Mouse (Mus musculus): ENCODE data around the gene Mrgprg.
A peak's percentile ranks its signal among the peaks of the same experiment; 100 is the strongest.

The Mrgprg gene

DNA sequence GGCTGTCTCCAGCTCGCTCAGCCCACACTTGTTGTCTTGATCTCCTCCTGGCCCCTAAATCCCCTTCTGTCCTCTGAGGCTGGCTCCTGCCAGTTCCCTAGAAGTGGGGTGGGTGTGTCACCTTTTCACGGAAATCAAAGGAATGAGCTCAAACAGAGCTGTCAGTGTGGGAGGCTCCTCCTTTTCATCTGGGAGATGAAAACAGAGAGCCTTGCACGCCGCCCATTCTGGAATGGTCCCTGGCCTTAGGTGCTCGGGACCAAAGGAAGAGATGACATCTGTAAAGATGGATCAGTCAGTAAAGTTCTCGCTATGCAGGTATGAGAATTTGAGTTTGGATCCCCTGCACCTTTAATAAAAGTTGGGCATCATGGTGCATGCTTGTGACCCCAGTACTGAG is at the start of gene Mrgprg:
TSS of gene Mrgprg (minus strand) at position 101 of the 400 bp plus-strand sequence.
- no peak for DNase-seq (ENCODE audit: low read depth, low spot score)

DNA sequence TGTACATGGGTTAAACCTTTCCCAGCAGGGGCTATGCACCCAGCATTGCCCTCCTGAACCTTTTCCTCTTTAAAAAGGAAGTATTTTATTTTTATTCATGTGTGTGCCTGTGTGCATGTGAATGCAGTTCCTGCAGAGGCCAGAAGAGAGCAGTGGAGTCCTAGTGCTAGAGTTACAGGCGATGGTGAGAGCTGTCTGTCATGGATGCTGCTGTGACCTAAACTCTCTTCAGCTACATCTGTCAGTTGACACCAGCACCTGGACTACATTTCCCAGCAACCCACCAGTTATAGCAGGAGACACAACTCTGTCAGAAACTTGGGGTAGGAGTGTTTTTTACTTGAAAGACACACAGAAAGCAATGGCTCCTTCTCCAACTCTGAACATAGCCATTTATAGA is 42.1 kb upstream of the Mrgprg start:
- no peak for DNase-seq (ENCODE audit: low read depth, low spot score)

DNA sequence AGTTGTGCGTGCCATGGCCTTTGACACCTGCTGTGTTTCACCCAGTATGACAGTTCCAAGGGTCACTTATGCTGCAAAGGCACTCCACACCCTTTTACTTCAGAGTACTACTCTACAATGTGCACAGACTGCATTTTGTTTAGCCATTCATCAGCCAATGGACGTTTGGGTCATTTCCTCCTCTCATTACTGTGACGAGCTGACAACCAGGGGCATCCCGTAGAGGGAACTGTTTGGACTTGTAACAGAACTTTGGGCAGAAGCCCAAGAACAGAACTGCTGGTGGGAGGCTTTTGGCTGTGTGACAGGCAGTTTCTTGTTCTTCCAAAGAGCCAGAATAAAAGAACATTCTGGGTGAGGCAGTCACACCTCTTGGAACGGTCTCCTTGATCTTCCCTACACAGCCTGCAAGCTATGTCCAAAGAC is 38.4 kb upstream of the Mrgprg start:
- no peak for DNase-seq (ENCODE audit: low read depth, low spot score)

DNA sequence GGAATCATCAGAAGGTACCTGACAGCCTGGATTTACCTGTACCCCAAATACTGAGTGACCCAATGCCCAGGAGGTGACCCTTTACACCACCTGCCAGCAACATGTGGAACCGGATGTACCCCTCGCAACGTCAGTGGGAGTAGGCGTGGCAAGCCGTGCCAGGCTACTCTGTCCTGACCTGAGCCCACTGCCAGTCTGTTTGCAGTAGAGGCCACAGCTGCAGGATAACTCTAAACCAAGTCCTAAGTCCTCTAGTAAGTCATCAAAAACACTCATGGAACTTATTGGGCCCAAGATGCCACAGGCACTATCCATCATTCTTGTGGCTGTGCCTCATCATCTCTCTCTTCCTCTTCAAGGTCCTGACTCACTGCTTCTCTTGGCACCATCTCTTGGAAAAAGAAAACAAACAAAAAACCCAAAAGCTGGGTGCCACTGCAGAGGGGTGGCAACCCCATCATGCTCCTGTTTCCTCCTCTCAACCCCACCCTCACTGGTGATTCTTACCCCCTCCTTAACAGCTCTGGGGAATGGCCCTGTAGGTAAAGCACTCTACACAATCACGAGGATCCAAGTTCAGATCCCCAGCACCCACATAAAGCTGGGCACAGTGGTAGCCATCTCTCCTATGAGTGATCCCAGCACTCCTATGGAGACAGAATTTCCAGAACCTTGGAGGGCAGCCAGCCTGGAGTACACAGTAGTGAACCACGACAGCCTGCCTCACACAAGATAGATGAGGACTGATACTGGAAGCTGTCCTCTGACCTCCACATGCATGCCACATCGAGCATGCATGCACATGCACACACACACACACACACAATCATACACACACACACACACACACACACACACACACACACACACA is 34.6 kb upstream of the Mrgprg start:
- no peak for DNase-seq (ENCODE audit: low read depth, low spot score)

DNA sequence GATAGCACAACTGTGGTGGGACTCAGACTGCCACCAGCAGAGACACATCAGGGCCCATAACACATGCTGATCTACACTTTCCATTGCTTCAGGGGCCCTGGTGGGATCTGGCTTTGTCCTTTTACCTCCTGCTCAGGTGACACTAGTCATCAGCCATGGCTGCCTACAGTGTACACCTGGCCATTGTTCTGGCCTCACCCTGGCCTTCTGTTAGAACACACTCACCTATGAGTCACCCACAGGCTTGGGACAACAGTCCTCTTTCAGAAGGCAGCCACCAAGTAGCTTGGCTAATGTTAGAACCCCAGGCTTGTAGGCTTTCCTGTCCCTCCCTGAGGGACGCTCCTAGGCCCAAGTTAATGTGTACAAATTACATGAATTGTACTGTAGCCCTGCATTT is 34.0 kb upstream of the Mrgprg start:
- DNase-seq (ENCODE audit: low read depth, low spot score) = no peak

DNA sequence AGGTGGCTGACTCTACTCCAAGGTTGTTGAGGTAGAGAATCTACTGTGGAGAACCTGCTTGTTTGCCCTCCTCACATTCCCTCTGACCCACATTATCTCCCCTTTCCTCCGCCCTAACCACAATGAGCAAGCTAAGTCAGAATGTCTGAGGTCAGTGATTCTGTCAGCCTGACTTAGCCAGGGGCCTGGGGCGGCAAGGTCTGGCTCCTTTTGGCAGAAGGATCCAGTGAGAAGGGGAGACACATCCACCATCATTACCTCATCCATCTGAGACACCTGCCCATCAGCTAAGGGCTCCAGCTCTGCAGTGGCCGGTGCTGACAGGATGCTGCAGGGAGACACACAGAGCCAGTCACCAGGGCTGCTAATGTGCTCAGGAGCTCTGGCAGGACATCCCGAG is 32.0 kb upstream of the Mrgprg start:
- no peak for DNase-seq (ENCODE audit: low read depth, low spot score)

DNA sequence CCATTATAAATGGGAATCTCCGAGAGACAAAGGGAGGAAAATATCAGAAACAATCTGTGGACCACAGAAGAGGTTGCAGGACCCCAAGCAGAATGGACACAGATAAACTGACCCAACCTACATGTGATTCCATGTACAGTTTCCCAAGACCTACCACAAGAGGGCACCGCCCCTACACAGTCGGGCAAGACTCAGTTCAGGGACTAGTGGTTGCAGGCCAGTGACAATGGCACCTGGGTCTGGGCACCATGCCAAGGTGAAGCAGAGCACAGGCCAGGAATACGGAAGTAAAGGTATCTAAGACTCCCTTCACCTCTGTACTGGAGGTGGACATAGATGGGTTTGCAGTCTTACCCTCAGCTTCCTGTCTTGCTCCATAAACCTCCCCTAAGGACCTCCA is 26.3 kb upstream of the Mrgprg start:
- no peak for DNase-seq (ENCODE audit: low read depth, low spot score)

DNA sequence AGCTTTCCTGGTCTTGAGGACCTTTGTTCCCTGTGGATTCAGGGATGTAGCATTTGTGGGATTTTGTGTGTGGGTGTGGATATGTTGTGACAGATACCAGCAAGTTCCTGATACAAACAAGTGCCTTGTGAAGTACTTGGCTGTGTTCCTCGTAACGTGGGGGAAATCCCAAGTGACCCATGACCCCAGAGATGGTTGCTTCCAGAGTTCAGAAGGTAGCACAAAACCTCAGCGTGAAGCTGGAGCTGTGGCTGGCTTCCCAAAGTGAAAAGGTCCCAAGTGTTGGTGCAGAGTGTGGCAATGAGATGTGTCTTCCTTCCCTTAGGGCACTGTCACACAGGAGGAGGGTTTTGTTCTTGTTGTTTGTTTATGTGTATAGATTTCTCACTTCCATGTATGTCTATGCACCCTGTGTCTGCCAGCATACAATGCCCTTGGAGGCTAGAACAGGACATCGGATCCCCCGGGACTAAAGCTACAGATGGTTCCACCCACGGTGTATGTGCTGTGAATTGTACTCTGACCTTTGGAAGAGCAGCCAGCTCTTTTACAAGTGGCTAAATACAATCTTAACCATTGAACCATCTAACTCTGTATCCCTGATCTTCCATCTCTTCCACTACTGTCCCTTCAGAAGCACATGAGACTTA is 25.7 kb upstream of the Mrgprg start:
- no peak for DNase-seq (ENCODE audit: low read depth, low spot score)

DNA sequence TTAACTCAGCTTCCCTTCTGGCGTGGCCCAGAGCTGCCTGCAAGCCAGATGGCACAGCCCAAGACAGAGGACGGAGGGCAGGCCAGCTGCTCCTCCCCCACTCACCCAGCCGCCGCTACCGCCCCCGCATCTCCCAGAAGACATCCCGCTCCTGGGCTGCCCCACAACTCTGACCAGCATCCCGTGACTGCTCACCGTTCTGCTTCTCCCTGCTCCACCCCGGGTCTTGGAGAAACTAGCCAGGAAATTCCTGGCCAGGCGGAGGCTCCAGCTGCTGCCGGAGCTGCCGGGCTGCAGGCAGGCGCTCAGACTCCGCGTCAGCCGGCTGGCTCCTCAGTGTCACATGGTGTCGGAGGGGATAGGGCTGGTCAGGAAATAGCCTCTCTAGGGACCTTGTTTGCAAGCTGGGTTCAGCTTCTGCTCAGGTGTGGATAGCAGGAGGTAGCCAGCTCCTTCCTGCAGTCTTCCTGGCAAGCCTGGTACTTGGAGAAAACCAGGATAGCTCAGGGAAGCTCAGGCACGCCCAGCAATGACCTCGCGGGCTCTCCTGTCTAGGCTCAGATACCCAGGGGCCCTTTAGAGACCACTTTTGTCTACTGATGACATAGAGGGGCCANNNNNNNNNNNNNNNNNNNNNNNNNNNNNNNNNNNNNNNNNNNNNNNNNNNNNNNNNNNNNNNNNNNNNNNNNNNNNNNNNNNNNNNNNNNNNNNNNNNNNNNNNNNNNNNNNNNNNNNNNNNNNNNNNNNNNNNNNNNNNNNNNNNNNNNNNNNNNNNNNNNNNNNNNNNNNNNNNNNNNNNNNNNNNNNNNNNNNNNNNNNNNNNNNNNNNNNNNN is 17.4 kb upstream of the Mrgprg start, which contains the start of gene Mrgpre:
TSS of gene Mrgpre (minus strand) at position 505 of the 834 bp plus-strand sequence.
- DNase-seq (ENCODE audit: low read depth, low spot score) = peak; percentile 80

DNA sequence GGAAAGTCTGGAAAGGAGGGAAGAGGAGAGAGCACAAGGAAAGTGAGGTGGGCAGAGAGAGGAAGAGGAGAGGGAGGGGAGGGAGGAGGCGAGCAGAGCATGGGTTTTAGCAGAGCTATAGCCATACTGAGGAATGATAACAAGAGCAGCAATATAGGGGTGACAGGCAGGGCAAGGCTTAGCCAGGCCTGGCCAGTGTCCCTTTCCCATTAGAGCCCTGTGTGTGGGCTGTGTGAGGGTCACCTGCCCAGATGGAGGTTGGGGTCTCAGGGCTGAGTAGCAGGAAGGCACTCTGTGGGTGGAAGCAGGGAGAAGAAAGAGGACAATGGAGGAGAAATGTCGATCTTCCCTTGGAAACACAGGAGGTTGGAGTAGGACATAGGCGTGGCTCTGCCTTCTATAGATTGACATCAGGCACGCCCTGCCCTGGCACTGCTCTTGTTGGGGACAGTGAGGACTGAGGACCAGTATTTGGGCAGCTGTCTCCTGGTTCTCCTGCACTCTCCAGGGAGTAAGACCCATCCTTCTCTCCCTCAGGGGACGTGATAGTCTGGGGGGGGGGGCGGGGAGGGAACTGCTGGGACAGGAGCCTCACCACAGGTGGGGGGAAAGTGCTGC is 16.7 kb upstream of the Mrgprg start:
- DNase-seq (ENCODE audit: low read depth, low spot score) = no peak

DNA sequence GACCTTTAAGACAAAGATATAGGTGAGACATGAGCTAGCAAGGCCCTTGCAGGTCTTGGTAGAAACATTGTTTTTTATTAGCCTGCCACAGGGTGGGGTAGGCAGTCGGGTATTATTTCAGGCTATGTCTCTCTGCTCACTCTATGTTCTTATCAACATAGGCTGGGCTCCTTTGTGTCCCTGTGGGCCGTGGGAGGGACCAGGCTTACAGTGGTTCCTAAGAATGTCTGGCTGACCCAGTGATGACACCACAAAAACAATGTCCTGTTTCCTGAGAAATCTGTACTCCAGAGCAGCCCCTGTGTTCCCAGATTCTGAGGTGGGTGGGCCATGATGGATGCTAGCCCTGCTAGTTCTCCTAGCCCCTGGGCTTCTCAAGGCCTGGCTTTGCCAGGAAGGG is 10.6 kb upstream of the Mrgprg start:
- DNase-seq (ENCODE audit: low read depth, low spot score) = no peak

DNA sequence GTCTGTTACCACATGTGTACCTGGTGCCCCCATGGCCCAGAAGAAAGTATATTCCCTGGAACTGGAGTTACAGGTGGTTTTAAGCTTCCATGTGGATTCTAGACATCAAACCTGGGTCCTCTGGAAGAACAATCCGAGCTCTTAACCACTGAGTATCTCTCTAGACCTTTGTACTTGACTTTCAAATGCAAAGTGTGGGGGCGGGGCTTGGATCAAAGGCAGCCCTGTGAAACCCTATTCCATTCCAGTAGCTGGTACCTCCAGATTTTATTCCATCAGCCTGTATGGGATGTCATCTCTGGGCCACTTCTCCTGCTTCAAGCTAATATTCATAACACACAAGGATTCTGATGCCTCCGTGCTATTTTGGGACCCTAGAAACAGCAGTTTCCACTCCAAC is 9.3 kb upstream of the Mrgprg start:
- no peak for DNase-seq (ENCODE audit: low read depth, low spot score)

DNA sequence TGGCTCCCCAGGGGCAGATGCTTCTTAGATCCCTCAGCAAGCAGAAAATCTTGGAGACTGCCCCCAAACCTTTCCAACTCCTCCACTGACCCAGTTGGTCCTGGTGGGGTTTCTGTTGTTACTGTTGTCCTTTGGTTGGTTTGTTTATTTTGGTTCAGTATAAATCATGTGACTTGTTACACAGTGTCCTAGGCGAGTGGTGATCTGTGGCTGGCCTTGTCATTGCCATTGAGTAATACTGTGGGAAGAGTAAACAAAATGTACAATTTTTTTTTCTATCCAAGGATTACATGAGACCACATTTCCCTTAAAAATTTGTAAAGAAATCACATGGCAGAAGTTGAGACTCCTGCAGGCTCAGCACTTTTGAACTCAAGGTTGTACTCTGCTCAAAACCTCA is 2.7 kb upstream of the Mrgprg start:
- DNase-seq (ENCODE audit: low read depth, low spot score) = no peak

DNA sequence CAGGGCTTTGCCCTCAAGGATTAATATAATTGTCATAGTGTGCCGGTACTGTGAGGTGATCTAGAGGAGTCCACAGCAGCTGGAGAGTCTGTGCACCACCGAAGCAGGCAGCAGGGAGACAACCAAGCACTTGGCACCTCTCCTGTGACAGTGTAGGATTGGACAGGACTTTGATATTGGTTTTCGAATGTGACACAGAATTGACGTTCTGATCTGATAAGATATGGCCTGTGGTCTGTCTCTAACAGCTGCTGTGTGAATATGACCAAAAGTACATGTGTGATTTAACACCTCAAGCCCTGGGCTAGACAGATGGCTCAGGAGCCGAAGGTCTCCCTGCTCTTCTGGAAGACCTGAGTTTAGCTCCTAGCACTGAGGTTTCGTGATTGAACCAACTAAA is 1.5 kb upstream of the Mrgprg start:
- no peak for DNase-seq (ENCODE audit: low read depth, low spot score)

DNA sequence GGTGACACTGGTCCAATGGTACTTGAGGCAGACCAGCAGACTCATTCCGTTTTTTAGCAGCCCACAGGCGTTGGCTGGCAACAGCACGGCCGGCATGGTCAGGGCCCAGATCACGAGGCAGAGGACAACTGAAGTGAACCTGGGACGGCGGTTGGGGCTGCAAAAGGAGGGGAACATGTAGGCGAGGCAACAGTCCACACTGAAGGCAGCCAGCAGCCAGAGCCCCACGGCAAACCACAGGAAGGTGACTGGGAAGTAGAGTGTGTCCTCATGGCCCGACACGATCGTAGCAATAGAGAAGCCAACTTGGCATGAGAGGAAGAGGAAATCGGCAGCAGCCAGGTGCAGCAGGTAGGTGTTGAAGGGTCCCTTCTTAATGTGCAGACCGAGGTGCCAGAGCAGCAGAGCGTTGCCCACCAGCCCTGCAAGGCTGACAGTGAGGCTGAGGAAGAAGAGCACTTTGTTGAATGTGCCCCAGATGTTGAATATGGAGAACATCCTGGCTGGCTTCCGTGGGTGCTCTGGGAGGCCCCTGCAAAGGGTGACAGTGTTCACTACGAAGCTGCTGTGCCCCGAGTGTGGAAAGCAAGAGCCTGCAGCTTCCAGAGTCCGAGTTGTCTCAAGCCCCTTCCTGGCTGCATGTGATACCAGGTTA is 1.8 kb downstream of the Mrgprg start:
- no peak for DNase-seq (ENCODE audit: low read depth, low spot score)

DNA sequence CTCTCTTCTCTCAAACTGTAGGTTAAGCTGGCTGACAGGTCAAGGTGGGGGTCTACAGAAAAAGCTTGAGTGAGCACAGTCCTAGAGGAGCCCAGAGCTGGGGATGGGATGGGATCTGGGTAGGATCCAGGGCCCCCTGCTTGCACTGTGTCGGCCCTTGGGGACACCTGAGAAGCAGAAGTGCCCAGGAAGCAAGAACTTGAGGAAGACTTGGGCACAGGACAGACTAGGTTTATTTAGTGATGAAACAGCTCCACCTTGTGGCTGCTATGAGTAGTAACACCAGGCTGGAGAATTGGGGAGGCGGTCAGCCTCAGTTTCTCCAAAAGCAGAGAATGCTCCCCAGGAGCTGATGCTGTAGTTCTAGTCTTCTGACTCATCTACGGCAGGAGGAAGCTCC is 3.0 kb downstream of the Mrgprg start:
- peak; percentile 47 for DNase-seq (ENCODE audit: low read depth, low spot score)

DNA sequence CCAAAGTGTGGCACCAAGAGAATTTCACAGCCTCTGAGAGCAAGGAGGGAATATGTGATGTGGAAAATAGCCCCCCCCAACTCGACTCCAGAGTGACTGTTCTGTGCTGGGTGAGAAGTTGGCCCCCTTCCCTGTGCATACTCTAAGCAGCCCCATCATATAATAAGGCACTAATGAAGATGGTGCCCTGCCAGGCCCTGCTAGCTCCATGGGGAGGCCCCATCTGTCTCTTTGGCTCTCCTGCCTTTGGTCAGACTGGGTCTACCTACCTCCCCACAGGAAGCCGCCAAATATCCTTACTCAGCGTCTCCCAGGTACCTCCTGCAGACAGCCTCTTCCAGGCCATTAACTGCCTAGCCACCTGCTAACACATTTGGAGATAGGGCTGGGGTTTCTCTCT is 7.8 kb downstream of the Mrgprg start:
- no peak for DNase-seq (ENCODE audit: low read depth, low spot score)

DNA sequence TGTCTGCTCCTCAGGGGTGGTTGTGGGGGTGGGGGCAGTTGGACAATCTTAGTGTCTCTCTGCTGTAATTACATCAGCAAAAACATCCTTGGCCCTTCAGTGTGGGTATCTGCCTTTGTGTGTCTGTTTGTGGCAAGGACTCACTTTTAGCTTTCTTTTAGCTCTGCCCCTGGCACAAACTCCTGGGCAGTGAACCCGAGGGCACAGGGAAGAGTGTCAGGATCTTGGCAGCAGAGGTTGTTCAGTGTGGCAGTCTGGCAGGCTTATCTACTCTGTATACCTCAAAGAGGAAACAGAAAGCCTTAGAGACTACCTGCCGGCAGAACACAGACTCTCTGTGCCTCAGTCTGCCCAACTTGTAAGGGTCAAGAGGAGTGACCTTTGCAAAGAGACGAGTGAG is 9.1 kb downstream of the Mrgprg start:
- DNase-seq (ENCODE audit: low read depth, low spot score) = no peak

DNA sequence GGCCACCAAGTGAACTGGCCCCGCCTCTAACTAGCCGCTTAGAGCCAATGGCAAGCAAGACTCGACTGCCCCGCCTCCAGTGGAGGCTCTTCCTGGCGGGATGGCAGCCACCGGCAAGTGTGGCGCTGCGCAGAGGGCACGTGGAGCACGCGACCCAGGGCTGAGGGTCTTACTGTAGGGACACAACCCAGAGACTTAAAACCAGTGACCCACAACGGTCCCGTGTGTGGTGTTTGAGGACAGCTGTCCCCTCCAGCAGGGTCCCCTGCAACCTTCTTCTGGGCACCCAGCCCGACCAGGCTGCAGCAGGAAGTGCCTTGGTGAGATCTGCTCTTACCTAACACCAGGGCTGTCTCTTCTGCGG is 9.8 kb downstream of the Mrgprg start:
- DNase-seq (ENCODE audit: low read depth, low spot score) = peak; percentile 70

DNA sequence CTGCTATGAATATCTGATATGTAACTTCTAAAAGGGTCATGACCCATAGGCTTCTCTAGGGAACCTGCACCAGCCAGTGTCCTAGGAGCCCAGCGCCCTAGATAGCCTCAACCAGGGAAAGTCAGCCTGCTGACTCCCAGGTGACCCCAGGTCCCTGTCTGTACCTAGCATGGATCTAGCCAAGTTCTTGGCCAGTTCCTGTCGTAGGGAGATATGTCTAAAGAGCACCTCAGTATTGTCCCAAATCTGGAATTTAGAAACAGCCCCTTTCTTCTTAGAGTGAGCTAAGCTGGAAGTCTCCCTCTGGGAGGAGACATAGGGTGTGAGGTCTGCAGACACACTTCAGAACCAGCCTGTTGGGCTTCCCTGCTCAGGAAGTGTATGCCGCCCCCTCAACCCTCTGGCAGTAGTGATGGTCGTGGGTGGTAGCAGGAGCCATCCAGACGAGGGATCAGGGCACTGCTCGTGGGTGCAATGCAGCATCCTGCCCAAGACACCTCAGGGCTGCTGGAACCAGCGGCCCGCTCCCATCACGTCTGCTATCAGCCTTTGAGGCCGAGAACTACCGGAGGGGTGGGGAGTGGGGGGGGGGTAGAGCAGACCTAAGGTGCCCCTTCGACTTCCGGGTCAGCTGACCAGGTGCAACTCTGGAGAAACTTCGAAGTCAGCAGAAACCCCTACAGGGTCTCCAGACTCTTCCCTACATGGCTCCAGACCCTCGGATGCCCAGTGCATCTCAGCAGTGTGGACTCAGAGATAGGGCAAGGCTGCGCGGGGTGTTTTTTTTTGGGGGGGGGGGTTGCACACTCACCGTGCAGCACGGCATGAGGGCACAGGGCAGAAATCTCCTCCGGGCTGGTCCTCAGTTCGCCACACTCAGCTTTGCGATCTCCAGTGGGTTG is 10.4 kb downstream of the Mrgprg start, which contains the start of gene Osbpl5:
TSS of gene Osbpl5 (minus strand) at position 861 of the 902 bp plus-strand sequence.
- DNase-seq (ENCODE audit: low read depth, low spot score) = no peak
